Mouse (Mus musculus) lung, postnatal 0 days (tissue): ENCODE data around the gene Gm11549. TPM values are rescaled to one million over a fixed set of nuclear protein-coding genes. Genes with fewer than 3 reads are reported as not detected.

Experiments
- ATAC-seq: fragments of 200-750 bp; cut with Nextera tagmentation; 2 replicates; pipeline ENCODE4 v1.8.0; 2017; ENCODE audit warnings: moderate library complexity
- DNase-seq: peaks from one replicate; pipeline ENCODE4 v3.0.0-alpha.2; 2016; ENCODE audit warnings: low spot score
- H3K27ac ChIP-seq: fragments of 300-500 bp; sonication (generic); 2 replicates; pipeline ENCODE4 v1.5.1; 2014; ENCODE audit warnings: antibody characterized with exemption, mild to moderate bottlenecking, low read length, mixed read lengths
- H3K27me3 ChIP-seq: fragments of 300-500 bp; sonication (generic); replicated peaks from 2 replicates; pipeline ENCODE4 v1.6.1; 2014; ENCODE audit warnings: low read length, mixed read lengths; ENCODE audit not compliant: insufficient read depth
- H3K36me3 ChIP-seq: fragments of 300-500 bp; sonication (generic); 2 replicates; pipeline ENCODE4 v1.6.1; 2014; ENCODE audit warnings: low read length, mixed read lengths; ENCODE audit not compliant: insufficient read depth
- H3K4me1 ChIP-seq: fragments of 300-500 bp; sonication (generic); 2 replicates; pipeline ENCODE4 v1.6.1; 2014; ENCODE audit warnings: antibody characterized with exemption, low read depth, low read length, mixed read lengths; ENCODE audit not compliant: insufficient read depth
- H3K4me2 ChIP-seq: fragments of 300-500 bp; sonication (generic); replicated peaks from 2 replicates; pipeline ENCODE4 v1.6.1; 2014; ENCODE audit warnings: low read depth, mild to moderate bottlenecking, low read length, moderate library complexity, mixed read lengths
- H3K4me3 ChIP-seq: fragments of 300-500 bp; sonication (generic); 2 replicates; pipeline ENCODE4 v1.5.1; 2014; ENCODE audit warnings: low read depth, low read length
- H3K9ac ChIP-seq: fragments of 300-500 bp; sonication (generic); replicated peaks from 2 replicates; pipeline ENCODE4 v1.6.1; 2014; ENCODE audit warnings: low read depth, mild to moderate bottlenecking
- H3K9me3 ChIP-seq: fragments of 300-500 bp; sonication (generic); 2 replicates; pipeline ENCODE4 v1.6.1; 2016; ENCODE audit warnings: low read length, mixed read lengths
- CTCF ChIP-seq: IDR thresholded peaks from 2 replicates; pipeline ENCODE4 v1.5.1; 2016; ENCODE audit warnings: antibody characterized with exemption, mild to moderate bottlenecking
- EP300 ChIP-seq: IDR thresholded peaks from 2 replicates; pipeline ENCODE4 v1.6.1; 2016; ENCODE audit warnings: antibody characterized with exemption, mild to moderate bottlenecking, control low read depth
- WGBS: fragments of 180-500 bp; shearing (Covaris S2); extraction: QIAGEN DNeasy Blood & Tissue Kit; methylation state at CpG from one replicate; pipeline ENCODE4 v1.1.7; 2014; 5-methylcytosine and 5-hydroxymethylcytosine counted together
- polyA plus RNA-seq: library from polyadenylated mRNA; unstranded; fragments of >200 nt; fragmentation: Nextera tagmentation; extraction: Ambion mirVana; gene quantifications from 2 replicates; pipeline ENCODE4 v1.2.1, GENCODE M21; 2015

Gm11549 gene
- not detected in 2 replicates for polyA plus RNA-seq

DNA sequence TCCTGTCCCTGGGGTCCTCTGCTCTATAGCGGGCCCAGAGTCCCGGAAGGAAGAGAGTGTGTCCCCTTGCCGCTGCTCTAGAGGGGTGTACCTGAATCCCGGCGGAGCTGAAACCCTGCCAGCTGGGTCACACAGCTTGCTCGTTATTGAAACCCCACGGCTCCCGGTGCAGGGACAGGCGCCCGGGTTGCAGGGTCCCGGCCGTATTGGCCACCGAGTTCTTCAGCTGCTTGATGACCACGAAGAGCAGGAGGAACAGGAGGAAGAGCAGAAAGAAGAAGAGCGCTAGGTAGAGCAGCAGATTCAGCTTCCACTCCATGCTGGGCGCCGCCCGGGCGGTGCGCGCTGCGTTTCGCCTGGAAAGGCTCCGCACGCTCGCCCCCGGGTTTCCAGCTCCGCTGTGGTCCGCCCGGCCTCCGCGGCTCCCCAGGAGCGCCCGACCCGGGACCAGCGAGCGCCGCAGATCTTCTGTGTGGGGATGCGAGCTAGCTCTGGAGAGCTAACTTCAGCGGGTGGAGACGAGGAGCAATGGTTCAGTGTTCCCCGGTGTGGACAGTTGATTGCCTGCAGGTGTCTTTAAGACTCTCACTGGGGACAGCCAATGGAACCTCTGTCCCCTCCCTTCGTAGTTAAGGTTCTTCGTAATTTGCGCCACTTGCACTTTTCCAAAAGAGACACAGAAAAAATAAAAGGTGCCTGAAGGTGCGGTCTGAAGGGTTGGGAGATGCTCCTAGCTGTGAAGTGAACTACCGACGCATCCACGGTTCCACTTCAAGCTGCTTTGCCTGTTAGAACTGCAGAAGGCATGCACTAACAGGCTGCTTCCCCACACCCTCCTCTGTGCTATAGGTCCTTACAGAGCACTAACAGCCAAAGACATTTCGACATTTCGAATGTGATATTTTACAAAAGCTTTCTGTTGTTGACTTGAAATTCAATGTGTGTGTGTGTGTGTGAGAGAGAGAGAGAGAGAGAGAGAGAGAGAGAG lies at the start of gene Gm11549:
Gene Gm11549, minus strand, starts transcription at position 741 of the 988 bp plus-strand sequence.
- ATAC-seq, result peak; percentile 38; the same call in 1 of the 2 replicates

GRCm38 (mm10) chr3:36569836-36570235 lies 48.2 kb upstream of the Gm11549 start:
- WGBS, result 74% methylated on average over 5 of the region's 5 CpGs

More for the DNA sequence above, at the start of gene Gm11549:
- 2% methylated on average over 50 of the region's 51 CpGs for WGBS
- Histone ChIP-seq H3K4me2 (peak within 1 kb of the TSS; percentile 79), H3K27ac (no peak within 1 kb of the TSS), H3K4me1 (peaks cover 4% of the 10 kb centered on the region; the same call in 1 of the 2 replicates), H3K36me3 (no peaks in the 10 kb centered on the region), H3K9ac (no peak within 1 kb of the TSS), H3K9me3 (no peaks in the 10 kb centered on the region), H3K27me3 (peaks cover 13% of the 10 kb centered on the region; the same call in 1 of the 2 replicates), H3K4me3 (peak within 1 kb of the TSS; percentile 41)
- TF ChIP-seq CTCF (no peak), EP300 (no peak)
- peak; percentile 18 for DNase-seq

DNA sequence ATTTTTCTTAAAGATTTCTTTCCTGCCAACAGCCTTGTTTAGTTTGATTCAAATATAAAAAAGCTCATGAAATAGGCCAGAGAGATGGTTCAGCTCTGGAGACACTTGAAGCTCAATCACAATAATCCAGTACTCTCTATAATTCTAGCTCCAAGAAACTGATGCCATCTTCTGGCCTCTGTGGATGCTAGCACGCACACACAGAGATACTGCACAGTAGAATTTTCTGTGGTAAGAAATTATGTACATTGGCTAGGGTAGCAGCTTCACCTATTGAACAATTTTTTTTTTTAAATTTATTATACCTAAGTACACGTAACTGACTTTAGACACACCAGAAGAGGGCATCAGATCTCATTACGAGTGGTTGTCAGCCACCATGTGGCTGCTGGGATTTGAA lies 42.1 kb upstream of the Gm11549 start:
- Histone ChIP-seq H3K9me3 (no peaks in the 10 kb centered on the region), H3K4me2 (no peak overlapping the region), H3K36me3 (peaks cover 34% of the 10 kb centered on the region), H3K9ac (no peak overlapping the region), H3K27ac (no peak overlapping the region), H3K27me3 (no peaks in the 10 kb centered on the region), H3K4me3 (no peak overlapping the region), H3K4me1 (no peaks in the 10 kb centered on the region)
- no peak for TF ChIP-seq EP300
- TF ChIP-seq CTCF, result no peak
- DNase-seq (no peak), ATAC-seq (no peak)
- WGBS, result 90% methylated on average over 3 of the region's 3 CpGs

More at GRCm38 (mm10) chr3:36569836-36570235, 48.2 kb upstream of the Gm11549 start:
- ATAC-seq (no peak), DNase-seq (no peak)
- no peaks in the 10 kb centered on the region for H3K9me3 ChIP-seq
- H3K9ac ChIP-seq, result no peak overlapping the region
- no peak overlapping the region for H3K27ac ChIP-seq
- TF ChIP-seq EP300 (no peak), CTCF (no peak)
- H3K4me2 ChIP-seq, result no peak overlapping the region
- 0 out of 2 replicates have a peak, but pooled peaks cover 7% of the 10 kb centered on the region for H3K36me3 ChIP-seq
- H3K4me1 ChIP-seq, result peaks cover 8% of the 10 kb centered on the region; the same call in 1 of the 2 replicates
- H3K27me3 ChIP-seq, result no peaks in the 10 kb centered on the region
- no peak overlapping the region for H3K4me3 ChIP-seq

- Histone ChIP-seq H3K4me3 (no peak overlapping the region), H3K4me1 (no peaks in the 10 kb centered on the region), H3K27me3 (no peaks in the 10 kb centered on the region), H3K9ac (no peak overlapping the region), H3K4me2 (no peak overlapping the region), H3K36me3 (peaks cover 36% of the 10 kb centered on the region), H3K9me3 (no peaks in the 10 kb centered on the region), H3K27ac (no peak overlapping the region)
- TF ChIP-seq EP300 (no peak), CTCF (no peak)
- no peak for ATAC-seq
- 76% methylated on average over 4 of the region's 4 CpGs for WGBS
- no peak for DNase-seq
These were observed 38.0 kb upstream of the Gm11549 start for GRCm38 (mm10) chr3:36559606-36560005.

GRCm38 (mm10) chr3:36557601-36558000 lies 36.0 kb upstream of the Gm11549 start:
- no peak for DNase-seq
- Histone ChIP-seq H3K27ac (no peak overlapping the region), H3K27me3 (no peaks in the 10 kb centered on the region), H3K4me1 (0 out of 2 replicates have a peak, but pooled peaks cover 6% of the 10 kb centered on the region), H3K36me3 (peaks cover 22% of the 10 kb centered on the region), H3K4me3 (no peak overlapping the region), H3K4me2 (no peak overlapping the region), H3K9ac (no peak overlapping the region), H3K9me3 (no peaks in the 10 kb centered on the region)
- WGBS, result 86% methylated on average over 1 of the region's 1 CpGs
- TF ChIP-seq CTCF, result no peak
- no peak for ATAC-seq

DNA sequence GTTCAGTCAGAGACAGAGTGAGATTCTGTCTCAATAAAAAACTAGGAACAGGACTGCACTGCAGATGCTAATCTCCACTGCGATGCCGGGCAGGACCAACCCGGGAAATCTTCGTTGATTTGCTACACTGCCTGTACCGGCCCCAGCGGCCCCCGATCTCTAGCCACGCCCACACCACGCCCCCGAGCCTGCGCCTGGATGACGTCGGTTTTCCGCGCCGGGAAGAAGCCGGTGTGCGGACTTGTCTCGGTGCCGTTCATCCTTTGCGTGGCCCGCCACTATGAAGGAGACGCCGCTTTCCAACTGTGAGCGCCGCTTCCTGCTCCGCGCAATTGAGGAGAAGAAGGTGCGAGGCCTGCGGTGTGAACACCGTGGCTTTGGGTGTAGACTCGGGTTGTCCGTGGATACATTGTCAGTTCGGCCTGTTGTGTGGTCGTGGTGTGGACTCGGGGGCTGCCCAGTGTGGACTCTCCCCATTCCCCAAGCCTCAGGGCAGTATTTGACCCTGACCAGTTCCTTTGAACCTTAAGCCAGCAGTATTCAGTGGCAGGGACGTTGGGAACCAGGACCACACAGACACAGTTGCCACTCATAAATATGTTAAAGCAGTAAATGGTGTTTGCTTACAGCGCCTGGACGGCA lies 30.9 kb upstream of the Gm11549 start, which contains the start of gene Exosc9:
Gene Exosc9, plus strand, starts transcription at position 201 of the 642 bp plus-strand sequence.
- no peak for TF ChIP-seq CTCF
- TF ChIP-seq EP300, result no peak
- Histone ChIP-seq H3K36me3 (peaks cover 10% of the 10 kb centered on the region; the same call in 1 of the 2 replicates), H3K9ac (peak within 1 kb of the TSS; percentile 62), H3K4me1 (0 out of 2 replicates have a peak, but pooled peaks cover 6% of the 10 kb centered on the region), H3K4me2 (peak within 1 kb of the TSS; percentile 80), H3K27ac (peak within 1 kb of the TSS; percentile 47), H3K9me3 (no peaks in the 10 kb centered on the region), H3K27me3 (no peaks in the 10 kb centered on the region), H3K4me3 (peak within 1 kb of the TSS; percentile 86)
- ATAC-seq (peak; percentile 94), DNase-seq (peak; percentile 90)
- under 1% methylated on average over 39 of the region's 39 CpGs for WGBS
